In genomic region chr12:76293192-76293591, GRCm38 (mm10) we compare ENCODE assay signal across 8 mouse cellular contexts. TPM values are rescaled to one million over a fixed set of nuclear protein-coding genes. Genes with fewer than 3 reads are reported as not detected.
DNase-seq lines count a peak whose midpoint lies in the region; ATAC-seq and TF ChIP-seq lines count a peak whose summit lies in the region.

No protein-coding gene starts in this region.

- no peaks in the 10 kb centered on the region for H3K27me3 ChIP-seq in MEL (ENCODE audit: control insufficient read depth in 1 of 2, insufficient read depth in 2 of 2, low read length in 2 of 2)
- no peaks in the 10 kb centered on the region for H3K27me3 ChIP-seq in neural tube, embryonic 11.5 days (ENCODE audit: control insufficient read depth, insufficient read depth, low read length)

- no peak overlapping the region for H3K4me3 ChIP-seq in layer of hippocampus, adult 2 months
- no peak overlapping the region for H3K4me3 ChIP-seq in MEL (ENCODE audit: control insufficient read depth in 1 of 2, insufficient read depth in 1 of 2, low read depth in 2 of 2, low read length in 2 of 2)
- H3K4me3 ChIP-seq in bone marrow macrophage, adult 2 months (ENCODE audit: insufficient read depth, low read length) = no peak overlapping the region
- H3K4me3 ChIP-seq in neural tube, embryonic 11.5 days (ENCODE audit: low read depth, low read length) = no peak overlapping the region

- H3K79me2 ChIP-seq in MEL (ENCODE audit: control insufficient read depth, insufficient read depth, low read length, poor library complexity) = no peaks in the 10 kb centered on the region

- peak; percentile 88 for TF ChIP-seq CTCF in layer of hippocampus, adult 2 months (conservative IDR thresholded peaks at IDR 0.05)
- TF ChIP-seq CTCF in MEL (IDR thresholded peaks at IDR 0.05 in 2 of 3, conservative IDR thresholded peaks at IDR 0.05 in 1 of 3; ENCODE audit: control insufficient read depth in 1 of 3, insufficient read depth in 1 of 3, low read depth in 2 of 3, low read length in 3 of 3, poor library complexity in 1 of 3, severe bottlenecking in 1 of 3) = peak; percentile 69 to 86 (median 77)
- TF ChIP-seq CTCF in bone marrow macrophage, adult 2 months (IDR thresholded peaks at IDR 0.05; ENCODE audit: low read depth, low read length) = peak; percentile 65

- DNase-seq in layer of hippocampus, adult 2 months (ENCODE audit: low spot score in 2 of 2) = peak; percentile 30 to 70
- no peak for DNase-seq in layer of hippocampus, adult 8-10 months (ENCODE audit: low spot score in 2 of 2)
- DNase-seq in MEL (ENCODE audit: low read depth, low spot score) = peak; percentile 46
- DNase-seq in left cerebral cortex, postnatal 14 days (ENCODE audit: low spot score in 2 of 2) = peak; percentile 67 to 72
- DNase-seq in neural tube, embryonic 11.5 days (ENCODE audit: low spot score) = peak; percentile 61
- peak; percentile 67 for DNase-seq in urinary bladder, postnatal 25 days (ENCODE audit: low spot score)

- peaks cover 0 to 61% of the 10 kb centered on the region in 2 experiments; a peak in 2 of 4 replicates for H3K36me3 ChIP-seq in MEL (ENCODE audit: control insufficient read depth in 1 of 2, insufficient read depth in 2 of 2, low read length in 2 of 2)
- H3K36me3 ChIP-seq in neural tube, embryonic 11.5 days (ENCODE audit: control insufficient read depth, insufficient read depth, low read length) = no peaks in the 10 kb centered on the region

- no peak for TF ChIP-seq EP300 in MEL (IDR thresholded peaks at IDR 0.05; ENCODE audit: low read depth in 1 of 2, low read length in 2 of 2)

- no peak overlapping the region for H3K9ac ChIP-seq in MEL (ENCODE audit: control insufficient read depth, low read depth, low read length, poor library complexity, severe bottlenecking)
- no peak overlapping the region for H3K9ac ChIP-seq in neural tube, embryonic 11.5 days (ENCODE audit: low read length)

- WGBS in neural tube, embryonic 11.5 days = 67% methylated on average over 7 of the region's 7 CpGs

- H3K4me2 ChIP-seq in neural tube, embryonic 11.5 days (ENCODE audit: low read depth) = no peak overlapping the region

- H3K27ac ChIP-seq in layer of hippocampus, adult 2 months = no peak overlapping the region
- no peak overlapping the region for H3K27ac ChIP-seq in MEL (ENCODE audit: control insufficient read depth, low read depth, low read length)
- H3K27ac ChIP-seq in bone marrow macrophage, adult 2 months (ENCODE audit: insufficient read depth, low read depth, low read length) = no peak overlapping the region
- H3K27ac ChIP-seq in neural tube, embryonic 11.5 days (ENCODE audit: low read depth, low read length) = no peak overlapping the region

- TF ChIP-seq POLR2A in MEL (IDR thresholded peaks at IDR 0.05; ENCODE audit: control insufficient read depth in 1 of 2, insufficient read depth in 1 of 2, low read depth in 1 of 2, low read length in 2 of 2, poor library complexity in 1 of 2) = no peak
- TF ChIP-seq POLR2A in bone marrow macrophage, adult 2 months (IDR thresholded peaks at IDR 0.05; ENCODE audit: borderline replicate concordance, low read depth, low read length) = no peak

- peak; percentile 31 for TF ChIP-seq RAD21 in MEL (IDR thresholded peaks at IDR 0.05; ENCODE audit: low read depth, low read length)

- intact Hi-C loops in left cerebral cortex, postnatal 14 days (cut with DNase I) = loop anchor here (5.0 kb wide), 1 partner anchor 39 kb away; no protein-coding TSS in a partner anchor

- H3K4me1 ChIP-seq in MEL (ENCODE audit: control insufficient read depth in 1 of 2, insufficient read depth in 2 of 2, low read length in 2 of 2) = no peaks in the 10 kb centered on the region
- no peaks in the 10 kb centered on the region for H3K4me1 ChIP-seq in bone marrow macrophage, adult 2 months (ENCODE audit: control insufficient read depth, insufficient read depth, low read length)
- no peaks in the 10 kb centered on the region for H3K4me1 ChIP-seq in neural tube, embryonic 11.5 days (ENCODE audit: control insufficient read depth, insufficient read depth, low read length)

- H3K9me3 ChIP-seq in MEL (replicated peaks; ENCODE audit: insufficient read depth, low read length) = no peaks in the 10 kb centered on the region
- no peaks in the 10 kb centered on the region for H3K9me3 ChIP-seq in neural tube, embryonic 11.5 days (ENCODE audit: control insufficient read depth, low read length)

- peak; percentile 77 for ATAC-seq in erythroid progenitor cell, adult 5-6 weeks (replicated peaks; ENCODE audit: low FRiP score, poor library complexity, severe bottlenecking)
- no peak for ATAC-seq in neural tube, embryonic 11.5 days (ENCODE audit: insufficient read depth, low FRiP score, low TSS enrichment)

TF ChIP-seq in MEL, 35 proteins besides CTCF, POLR2A, EP300 and RAD21:
- TF ChIP-seq ETS1 (IDR thresholded peaks at IDR 0.05; ENCODE audit: low read depth, low read length) (no peak), JUND (IDR thresholded peaks at IDR 0.05; ENCODE audit: low read depth, low read length) (no peak), GATA1 (IDR thresholded peaks at IDR 0.05; ENCODE audit: low read depth, low read length) (no peak), ZKSCAN1 (IDR thresholded peaks at IDR 0.05; ENCODE audit: low read depth, low read length) (no peak), USF2 (IDR thresholded peaks at IDR 0.05; ENCODE audit: borderline replicate concordance in 1 of 2, insufficient read depth in 1 of 2, low read depth in 1 of 2, low read length in 2 of 2) (no peak), ZNF384 (IDR thresholded peaks at IDR 0.05; ENCODE audit: low read depth, low read length) (no peak), SMC3 (IDR thresholded peaks at IDR 0.05; ENCODE audit: low read depth, low read length) (peak; percentile 62)

RNA-seq across cellular contexts. Expression of gene Akap5, which starts 31.5 kb away (rescaled TPM):
- 10 to 100 TPM; 61.5 to 63.0 TPM for total RNA-seq in layer of hippocampus, adult 2 months (2021)
- 10 to 100 TPM; 51.1 to 58.4 (median 57.0) TPM for total RNA-seq in layer of hippocampus, adult 8-10 months (2022)
- total RNA-seq in MEL (2012; rRNA removed) = 0.69 and 0.72 TPM in 2 replicates
- polyA plus RNA-seq in MEL (2012; ENCODE audit: insufficient read depth in 1 of 2, insufficient read length in 2 of 2, low read depth in 1 of 2, low replicate concordance in 2 of 2, missing spikeins in 1 of 2) = under 1 TPM in 1 of 2 experiments, not detected in 1; 0.65 TPM
- not detected in 2 replicates for polyA plus RNA-seq in bone marrow macrophage, adult 2 months (2012; ENCODE audit: insufficient read depth, insufficient read length, missing spikeins)
- not detected in 2 replicates for total RNA-seq in erythroid progenitor cell, adult 5-6 weeks (2015; ENCODE audit: low replicate concordance)
- total RNA-seq in erythroid progenitor cell, adult 5-6 weeks (2017; ENCODE audit: low replicate concordance) = 0.26 TPM in 1 of 2 replicates, not detected in the other
- total RNA-seq in left cerebral cortex, postnatal 14 days (2021) = 100 to 1,000 TPM; 109 to 111 TPM
- 3.9 and 4.4 TPM in 2 replicates for polyA plus RNA-seq in neural tube, embryonic 11.5 days (2014; fragmentation: Nextera tagmentation; extraction: Ambion mirVana)

RNA-seq across cellular contexts. Expression of gene Mthfd1, which starts 38.1 kb away (rescaled TPM):
- total RNA-seq in layer of hippocampus, adult 2 months (2021) = 10 to 100 TPM; 42.6 to 47.5 TPM
- total RNA-seq in layer of hippocampus, adult 8-10 months (2022) = 10 to 100 TPM; 46.4 to 50.7 (median 48.0) TPM
- 217 and 231 TPM in 2 replicates for total RNA-seq in MEL (2012; rRNA removed)
- polyA plus RNA-seq in MEL (2012; ENCODE audit: insufficient read depth in 1 of 2, insufficient read length in 2 of 2, low read depth in 1 of 2, low replicate concordance in 2 of 2, missing spikeins in 1 of 2) = 100 to 1,000 TPM in 1 of 2 experiments, not detected in 1; 208 TPM
- polyA plus RNA-seq in bone marrow macrophage, adult 2 months (2012; ENCODE audit: insufficient read depth, insufficient read length, missing spikeins) = 7.7 and 8.7 TPM in 2 replicates
- 27.2 and 36.0 TPM in 2 replicates for total RNA-seq in erythroid progenitor cell, adult 5-6 weeks (2015; ENCODE audit: low replicate concordance)
- 20.8 and 32.0 TPM in 2 replicates for total RNA-seq in erythroid progenitor cell, adult 5-6 weeks (2017; ENCODE audit: low replicate concordance)
- total RNA-seq in left cerebral cortex, postnatal 14 days (2021) = 10 to 100 TPM; 35.8 to 36.6 TPM
- polyA plus RNA-seq in neural tube, embryonic 11.5 days (2014; fragmentation: Nextera tagmentation; extraction: Ambion mirVana) = 55.4 and 60.8 TPM in 2 replicates

RNA-seq across cellular contexts. Expression of gene Tex21, which starts 46.6 kb away (rescaled TPM):
- not detected for total RNA-seq in layer of hippocampus, adult 2 months (2021)
- not detected for total RNA-seq in layer of hippocampus, adult 8-10 months (2022)
- 5.0 and 6.7 TPM in 2 replicates for total RNA-seq in MEL (2012; rRNA removed)
- 1 to 10 TPM in 1 of 2 experiments, not detected in 1; 4.4 TPM for polyA plus RNA-seq in MEL (2012; ENCODE audit: insufficient read depth in 1 of 2, insufficient read length in 2 of 2, low read depth in 1 of 2, low replicate concordance in 2 of 2, missing spikeins in 1 of 2)
- not detected in 2 replicates for polyA plus RNA-seq in bone marrow macrophage, adult 2 months (2012; ENCODE audit: insufficient read depth, insufficient read length, missing spikeins)
- total RNA-seq in erythroid progenitor cell, adult 5-6 weeks (2015; ENCODE audit: low replicate concordance) = not detected in 2 replicates
- not detected in 2 replicates for total RNA-seq in erythroid progenitor cell, adult 5-6 weeks (2017; ENCODE audit: low replicate concordance)
- not detected for total RNA-seq in left cerebral cortex, postnatal 14 days (2021)
- polyA plus RNA-seq in neural tube, embryonic 11.5 days (2014; fragmentation: Nextera tagmentation; extraction: Ambion mirVana) = not detected in 2 replicates

Comparison
In these comparisons a context has a peak if more than half of its experiments do, and no peak if none do; other contexts are left out.
1. DNase-seq: peak in layer of hippocampus, adult 2 months (2 of 2), MEL (single experiment), left cerebral cortex, postnatal 14 days (2 of 2), neural tube, embryonic 11.5 days (single experiment) and urinary bladder, postnatal 25 days (single experiment); none in layer of hippocampus, adult 8-10 months (0 of 2).
2. RNA of gene Akap5, which starts 31.5 kb away (total RNA-seq): 109 to 111 TPM in left cerebral cortex, postnatal 14 days, 61.5 to 63.0 TPM in layer of hippocampus, adult 2 months and 51.1 to 58.4 TPM in layer of hippocampus, adult 8-10 months; 0.69 to 0.72 TPM in MEL and 0.26 TPM in erythroid progenitor cell, adult 5-6 weeks; every median in the first group is over 10 times any median in the second.
3. Peak in every context shown above with its lines, with median percentiles within 50 percentile points of each other: CTCF ChIP-seq.